Mouse (Mus musculus): ENCODE data around the gene Itga9.

Gene Itga9

DNA sequence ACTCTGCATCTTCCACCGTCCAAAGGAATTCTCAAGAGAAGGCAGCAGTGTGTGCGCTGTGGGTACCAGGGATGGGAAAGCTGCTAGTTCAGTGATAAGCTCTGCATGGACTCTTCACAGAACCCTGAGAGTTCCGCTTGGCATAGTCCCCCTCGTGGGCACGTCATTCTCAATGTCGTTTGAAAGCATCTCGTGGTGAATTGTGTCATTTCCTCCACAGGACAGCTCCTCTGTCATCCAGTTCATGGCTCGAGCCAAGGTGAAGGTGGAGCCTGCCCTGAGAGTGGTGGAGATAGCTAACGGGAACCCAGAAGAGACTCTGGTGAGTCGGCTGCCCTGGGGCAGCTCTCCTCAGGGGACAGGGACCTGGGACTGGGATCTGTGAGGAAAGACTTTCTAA lies 270.4 kb downstream of the Itga9 start:
- no peak for DNase-seq (ENCODE audit: low spot score)

DNA sequence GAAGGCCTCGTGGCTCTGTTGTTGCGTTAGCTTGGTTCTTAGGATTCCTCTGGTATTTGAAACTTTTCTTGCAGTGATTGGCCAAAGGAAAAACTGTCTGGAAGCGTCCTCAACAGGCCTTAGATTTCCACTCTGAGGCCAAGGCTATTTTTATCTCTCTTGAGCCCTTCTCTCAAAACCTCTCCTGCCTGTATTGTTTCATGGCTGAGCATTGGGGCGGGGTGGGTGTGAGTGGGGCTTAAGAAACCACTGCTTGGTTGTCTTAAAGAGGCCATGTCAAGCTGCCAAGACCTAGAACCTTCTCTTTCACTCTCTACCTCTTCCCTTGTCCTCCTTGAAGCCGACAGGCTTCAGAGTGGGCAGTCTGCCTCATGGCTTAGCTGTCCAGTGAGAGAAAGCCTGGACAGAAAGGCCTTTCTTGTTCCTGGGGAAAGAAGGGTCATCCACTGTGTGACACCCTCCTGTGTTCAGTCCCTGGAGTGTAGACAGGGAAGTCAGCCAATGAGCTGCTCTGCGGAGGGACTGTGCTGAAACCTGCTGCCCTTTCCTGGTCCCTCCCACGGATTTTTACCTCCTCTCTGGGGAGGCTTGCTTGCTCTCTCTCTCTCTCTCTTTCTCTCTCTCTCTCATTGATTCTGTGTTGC lies 271.0 kb downstream of the Itga9 start:
- DNase-seq (ENCODE audit: low spot score): no peak

DNA sequence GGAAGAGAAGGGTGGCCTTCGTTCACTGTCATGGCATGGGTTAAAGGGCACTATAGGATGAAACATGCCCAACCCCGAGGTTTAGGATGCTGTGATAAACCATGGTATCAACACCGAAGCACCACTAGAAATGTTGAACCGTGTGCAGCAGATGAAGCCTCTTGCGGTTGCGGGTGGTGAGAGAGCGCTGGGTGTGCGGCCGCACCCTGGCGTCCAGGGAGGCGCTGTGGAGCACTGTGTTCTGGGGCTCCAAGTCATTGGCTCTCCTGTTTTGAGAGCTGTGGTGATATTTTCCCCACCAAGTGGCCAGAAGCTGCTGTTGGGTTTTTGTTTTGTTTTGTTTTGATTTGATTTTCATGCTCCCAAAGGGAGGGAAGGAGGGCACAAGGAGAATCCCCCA lies 272.1 kb downstream of the Itga9 start:
- no peak for DNase-seq (ENCODE audit: low spot score)

DNA sequence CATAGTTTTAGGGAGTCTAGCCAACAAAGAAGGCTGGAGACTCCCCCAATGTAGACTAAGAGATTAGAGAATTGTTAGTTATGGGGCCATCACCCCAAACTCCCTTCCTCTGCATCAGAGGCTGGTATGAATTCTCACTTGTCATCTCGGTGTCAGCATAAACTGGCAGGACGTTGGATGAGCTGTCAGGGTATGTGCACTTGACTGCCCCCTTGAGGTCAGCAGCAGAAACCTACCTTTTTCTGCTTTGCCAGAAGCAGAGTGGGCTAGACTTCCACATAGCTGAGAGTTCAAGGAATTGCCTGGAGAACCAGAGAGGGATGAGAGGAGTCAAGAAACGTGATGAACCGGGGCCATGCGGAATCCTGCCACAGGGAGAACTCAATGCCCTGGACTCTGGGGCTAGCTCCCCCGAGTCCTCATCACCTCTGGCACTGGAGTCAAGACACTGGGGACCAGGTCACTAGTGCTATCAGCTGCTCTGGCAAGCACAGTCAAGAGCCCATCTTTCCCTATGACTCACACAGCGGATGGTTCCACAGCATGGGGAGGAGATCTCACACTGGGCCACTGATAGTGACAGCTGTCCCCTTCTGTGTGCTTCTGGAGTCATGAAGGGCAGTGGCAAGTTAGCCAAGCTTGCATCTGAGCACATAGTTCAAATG lies 274.9 kb downstream of the Itga9 start:
- no peak for DNase-seq (ENCODE audit: low spot score)

DNA sequence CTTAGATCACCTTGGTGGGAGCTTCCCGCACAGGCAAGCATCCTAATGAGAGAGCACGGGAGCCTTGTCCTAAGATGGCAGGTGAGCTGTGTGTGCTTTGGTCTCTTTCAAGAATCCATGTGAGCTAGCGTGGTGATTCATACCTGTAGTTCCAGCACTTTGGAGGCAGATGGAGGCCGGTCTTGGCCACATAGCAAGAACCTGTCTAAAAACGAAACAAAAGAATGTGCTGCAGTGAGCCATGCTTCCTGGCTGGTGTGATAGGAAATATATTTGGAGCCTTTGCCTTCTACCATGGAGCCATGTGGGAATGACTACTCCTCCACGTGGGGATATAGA lies 275.4 kb downstream of the Itga9 start:
- DNase-seq (ENCODE audit: low spot score): no peak

DNA sequence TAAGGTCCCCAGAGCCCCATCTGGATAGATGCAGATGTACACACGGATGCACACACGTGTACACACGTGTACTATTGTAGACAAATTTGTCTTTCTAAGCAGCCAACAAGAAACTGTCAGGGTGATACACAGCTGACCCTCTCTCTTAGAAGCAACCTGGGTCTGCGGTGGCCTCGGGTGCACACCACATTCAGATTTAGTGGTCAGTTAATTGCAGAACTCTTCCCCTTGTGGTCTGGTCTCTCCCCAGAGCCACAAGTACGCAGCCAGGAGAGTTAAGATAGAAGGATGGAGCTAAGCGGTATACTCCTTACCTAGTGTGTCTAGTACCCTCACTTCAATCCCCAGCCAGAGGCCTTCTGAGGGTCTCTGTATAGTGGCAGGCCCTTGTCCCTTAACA lies 276.7 kb downstream of the Itga9 start:
- no peak for DNase-seq (ENCODE audit: low spot score)

DNA sequence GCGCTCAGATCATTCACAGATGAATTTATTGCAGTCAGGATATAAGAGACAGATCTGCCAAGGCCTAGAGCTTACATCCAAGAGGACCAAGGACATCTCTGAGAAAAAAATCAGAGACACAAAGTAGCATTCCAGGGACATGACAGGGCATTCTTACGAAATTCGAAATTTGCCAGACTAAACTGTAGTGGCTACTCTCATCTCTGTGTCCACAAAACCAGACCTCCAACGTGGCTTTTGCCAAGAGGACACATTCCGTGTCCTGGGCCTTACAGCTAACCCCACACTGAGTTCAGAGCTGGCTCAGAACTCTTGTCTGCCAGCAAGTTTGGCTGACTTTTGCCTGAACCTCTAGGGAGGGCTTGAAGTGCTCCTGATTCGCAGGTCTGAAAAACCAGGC lies 279.3 kb downstream of the Itga9 start:
- no peak for DNase-seq (ENCODE audit: low spot score)

DNA sequence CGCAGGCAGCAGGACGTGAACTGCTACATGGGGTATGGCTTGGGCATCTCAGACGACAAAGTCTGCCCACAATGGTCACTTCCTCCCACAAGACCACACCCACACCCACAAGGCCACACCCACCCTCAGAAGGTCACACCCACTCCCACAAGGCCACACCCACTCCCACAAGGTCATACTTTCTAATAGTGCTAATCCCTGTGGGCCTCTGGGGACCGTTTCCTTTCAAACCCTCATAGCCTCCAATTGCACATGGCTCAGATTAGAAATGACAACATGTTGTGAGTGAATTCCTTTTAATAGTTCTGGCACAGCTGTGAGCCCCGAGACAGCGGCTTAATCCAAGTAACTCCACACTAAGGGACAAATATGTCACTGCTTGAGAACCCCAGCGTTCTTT lies 280.7 kb downstream of the Itga9 start:
- DNase-seq (ENCODE audit: low spot score): no peak

DNA sequence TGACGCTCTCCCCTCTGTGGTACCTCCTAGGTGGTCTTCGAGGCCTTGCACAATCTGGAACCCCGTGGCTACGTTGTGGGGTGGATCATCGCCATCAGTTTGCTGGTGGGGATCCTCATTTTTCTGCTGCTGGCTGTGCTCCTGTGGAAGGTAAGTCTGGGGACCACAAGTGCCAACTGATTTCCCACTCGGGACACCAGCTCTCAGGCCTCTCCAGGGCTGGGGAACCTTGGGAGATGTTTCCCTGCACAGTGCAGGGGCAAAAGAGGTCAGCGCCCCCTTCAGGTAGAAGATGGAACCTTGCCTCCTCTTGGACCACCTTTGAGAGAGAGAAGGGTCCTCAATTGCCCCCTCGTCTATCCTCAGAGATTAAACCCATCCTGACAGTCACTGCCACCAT lies 281.2 kb downstream of the Itga9 start:
- DNase-seq (ENCODE audit: low spot score): no peak

DNA sequence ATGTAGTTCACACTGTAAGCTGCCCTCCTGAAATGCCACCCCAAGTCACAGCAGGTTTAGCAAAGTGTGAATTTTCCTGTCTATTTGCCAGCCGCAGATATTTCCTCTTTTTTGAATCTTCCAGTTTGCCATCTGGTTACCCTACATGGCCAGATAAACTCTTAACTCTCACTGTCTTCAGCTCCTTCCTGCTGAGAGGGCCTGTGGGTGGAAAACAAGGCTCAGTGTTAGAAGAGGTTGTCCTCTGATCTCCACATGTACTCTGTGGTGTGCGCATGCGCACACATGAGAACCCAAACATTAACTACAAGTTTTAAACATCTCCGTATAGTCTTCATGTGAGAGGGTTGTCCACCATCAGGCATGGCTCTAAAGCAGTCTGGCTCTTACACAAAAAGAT lies 283.7 kb downstream of the Itga9 start:
- DNase-seq (ENCODE audit: low spot score): no peak

DNA sequence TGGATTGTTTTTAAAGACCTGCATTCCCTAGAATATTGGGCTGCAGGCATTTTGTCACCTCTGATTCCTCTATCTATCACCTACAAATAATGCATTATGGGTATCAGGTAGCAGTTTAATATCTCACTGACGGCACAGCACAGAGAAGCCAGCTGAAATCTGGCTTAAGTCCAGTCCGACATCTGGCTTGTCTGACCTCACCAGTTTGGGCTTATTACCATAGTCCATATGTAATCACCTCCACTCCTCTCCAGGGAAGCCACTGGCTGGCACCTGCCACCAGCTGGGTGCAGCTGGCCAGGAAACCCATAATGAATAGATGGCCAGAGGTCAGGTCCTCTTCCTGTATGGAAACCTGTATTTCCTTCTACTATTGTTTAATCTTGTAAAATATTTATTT lies 284.2 kb downstream of the Itga9 start:
- no peak for DNase-seq (ENCODE audit: low spot score)

DNA sequence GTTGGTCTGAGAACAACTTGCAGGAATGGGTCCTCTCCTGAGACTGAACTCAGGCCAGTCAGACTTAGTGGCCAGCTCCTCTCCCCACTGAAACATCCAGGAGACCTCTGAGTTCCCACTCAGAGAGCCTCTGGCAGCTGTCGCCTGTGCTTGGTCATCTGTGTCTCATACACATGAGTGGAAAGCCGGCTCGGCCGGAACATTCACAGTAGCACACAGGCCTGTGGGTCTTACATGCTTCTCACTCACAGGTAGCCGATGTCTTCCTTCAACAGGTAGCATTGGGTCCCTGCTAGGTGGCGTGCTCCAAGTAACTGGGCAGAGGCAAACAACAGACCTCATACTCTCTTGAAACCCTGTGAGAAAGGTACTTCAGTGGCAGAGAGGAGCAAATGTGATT lies 284.6 kb downstream of the Itga9 start:
- no peak for DNase-seq (ENCODE audit: low spot score)

DNA sequence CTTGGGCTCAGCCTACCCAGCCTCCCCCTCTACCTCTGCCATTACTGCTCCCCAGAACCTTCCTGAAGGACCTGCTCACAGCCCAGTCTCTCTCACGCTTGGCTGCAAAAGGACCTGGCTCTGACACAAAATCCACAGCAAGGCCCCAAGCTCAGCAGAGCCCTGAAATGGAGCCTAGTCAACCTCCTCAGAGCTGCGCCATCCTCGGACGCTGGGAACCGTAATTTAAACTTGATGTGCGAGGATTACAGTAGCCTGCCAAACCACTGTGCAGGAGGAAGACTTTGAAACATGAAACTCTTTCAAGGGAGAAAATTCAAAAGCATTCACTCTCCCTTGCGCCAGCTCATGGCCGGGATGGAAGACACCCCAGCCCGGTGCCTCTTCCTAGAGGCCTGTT lies 285.1 kb downstream of the Itga9 start:
- DNase-seq (ENCODE audit: low spot score): no peak

DNA sequence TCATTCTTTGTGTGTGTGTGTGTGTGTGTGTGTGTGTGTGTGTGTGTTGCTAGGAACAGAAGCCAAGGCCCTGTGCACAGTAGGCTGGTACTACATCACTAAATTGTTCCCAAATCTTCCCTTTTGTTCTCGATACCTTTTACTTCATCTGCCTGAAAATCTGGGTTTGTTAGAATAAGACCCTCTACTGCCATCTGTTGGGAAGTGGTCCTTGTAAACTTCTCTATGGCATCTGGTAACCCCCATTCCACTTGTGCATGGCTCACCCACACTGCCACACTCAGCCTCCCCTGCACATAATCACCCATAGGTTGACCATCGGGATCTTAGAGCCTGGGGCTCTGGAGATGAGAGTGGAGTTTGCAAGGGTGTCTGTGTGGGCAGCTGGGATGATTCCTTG lies 288.6 kb downstream of the Itga9 start:
- DNase-seq (ENCODE audit: low spot score): no peak

DNA sequence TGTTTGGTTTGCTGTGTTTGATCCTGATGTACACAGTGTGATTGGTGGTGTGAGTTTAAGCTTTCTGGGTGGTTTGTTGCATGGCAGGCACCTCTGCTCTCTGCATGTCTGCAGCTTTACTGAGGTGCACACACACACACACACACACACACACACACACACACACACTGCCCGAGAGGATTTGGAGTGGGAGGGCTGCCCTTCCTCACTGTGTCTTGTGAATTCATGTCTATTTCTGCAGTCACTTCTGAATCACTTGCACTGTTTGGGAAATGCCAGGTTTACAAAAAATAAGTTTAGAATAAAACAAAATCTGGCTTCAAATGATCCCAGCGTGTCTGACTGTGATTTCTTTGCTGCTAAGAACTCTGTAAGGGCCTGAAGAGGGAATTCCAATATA lies 294.2 kb downstream of the Itga9 start:
- no peak for DNase-seq (ENCODE audit: low spot score)

DNA sequence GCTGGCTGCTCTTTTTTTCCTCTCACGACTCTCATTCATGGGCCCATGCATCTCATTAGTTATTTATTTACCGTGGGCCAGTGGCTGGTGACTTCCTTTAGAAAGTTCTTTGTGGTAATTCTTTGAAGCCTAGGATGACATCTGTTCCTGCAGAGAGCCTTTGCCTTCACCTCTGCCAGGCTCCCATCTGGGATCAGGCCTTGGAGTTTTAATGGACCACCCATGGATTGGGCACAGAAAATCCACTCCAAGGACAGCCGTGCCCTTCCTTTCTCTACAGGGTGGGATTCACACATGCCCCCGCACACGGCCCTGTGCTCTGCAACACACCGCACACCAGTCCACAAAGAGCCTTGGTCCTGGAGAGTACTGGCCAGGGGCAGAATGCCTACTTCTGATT lies 295.4 kb downstream of the Itga9 start:
- DNase-seq (ENCODE audit: low spot score): no peak

DNA sequence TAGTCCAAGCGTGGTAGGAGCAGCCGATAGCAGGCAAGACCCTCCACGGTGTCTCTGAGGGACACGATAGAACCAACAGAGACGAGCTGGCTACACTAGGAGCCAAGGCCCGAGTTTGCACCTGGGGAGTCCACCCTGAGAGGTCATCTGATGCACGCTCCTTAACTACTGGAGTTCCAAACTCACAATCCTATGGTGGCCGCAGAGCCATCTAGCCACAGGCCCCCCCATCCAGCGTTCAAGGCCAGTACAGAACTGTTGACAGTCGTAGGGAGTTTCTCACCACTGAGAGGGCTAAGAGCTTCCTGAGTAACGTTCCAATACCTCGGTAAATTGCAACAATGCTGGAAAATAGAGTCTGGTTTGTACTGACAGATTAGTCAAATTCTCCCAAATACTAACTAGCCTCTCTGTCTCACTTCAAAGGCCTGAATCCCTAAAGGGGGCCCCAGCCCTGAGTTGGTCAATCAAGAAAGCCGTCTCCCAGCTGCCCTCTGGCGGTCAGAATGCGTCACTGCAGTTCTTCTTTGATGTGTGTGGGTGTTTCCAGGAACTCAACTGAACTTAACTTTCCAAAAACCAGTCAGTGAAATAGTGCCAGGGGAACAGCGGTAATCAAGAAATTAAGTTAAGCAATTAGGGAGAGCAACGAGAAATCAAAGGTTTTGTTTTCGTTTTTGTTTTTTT lies 301.6 kb downstream of the Itga9 start:
- peak; percentile 65 for DNase-seq (ENCODE audit: low spot score)

DNA sequence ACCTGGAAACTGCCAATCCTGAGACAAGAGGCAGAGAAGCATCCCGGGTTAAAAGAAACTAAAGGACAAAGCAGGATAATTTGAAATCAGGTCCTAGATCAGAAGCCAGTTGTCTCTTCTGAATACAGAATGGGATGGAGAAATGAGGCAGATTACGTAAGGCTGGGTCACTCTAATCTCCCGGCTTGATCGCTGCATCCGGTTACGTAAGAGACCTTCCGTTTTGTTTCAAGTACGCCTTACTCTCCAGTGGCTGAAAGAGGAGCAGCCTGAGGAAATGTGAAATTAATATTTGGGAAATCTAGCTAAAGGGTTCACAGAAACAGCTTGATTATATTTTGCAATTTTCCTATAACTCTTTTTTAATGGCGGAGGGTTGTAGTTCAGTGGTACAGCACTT lies 306.6 kb downstream of the Itga9 start:
- DNase-seq (ENCODE audit: low spot score): no peak

DNA sequence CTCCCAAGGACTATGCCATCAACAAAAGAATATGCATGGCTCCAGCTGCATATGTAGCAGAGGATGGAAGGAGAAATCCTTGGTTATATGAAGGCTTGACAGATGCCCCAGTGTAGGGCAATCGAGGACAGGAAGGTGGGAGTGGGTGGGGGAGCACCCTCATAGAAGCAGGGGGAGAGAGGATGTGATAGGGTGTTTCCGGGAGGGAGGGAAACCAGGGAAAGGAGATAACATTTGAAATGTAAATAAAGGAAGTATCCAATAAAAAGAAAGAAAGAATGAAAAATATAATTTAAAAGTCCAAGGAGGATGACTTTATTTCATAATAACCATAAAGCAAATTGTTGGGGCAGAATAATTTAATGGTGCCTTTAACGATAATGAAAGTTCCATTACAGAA lies 307.1 kb downstream of the Itga9 start:
- no peak for DNase-seq (ENCODE audit: low spot score)

DNA sequence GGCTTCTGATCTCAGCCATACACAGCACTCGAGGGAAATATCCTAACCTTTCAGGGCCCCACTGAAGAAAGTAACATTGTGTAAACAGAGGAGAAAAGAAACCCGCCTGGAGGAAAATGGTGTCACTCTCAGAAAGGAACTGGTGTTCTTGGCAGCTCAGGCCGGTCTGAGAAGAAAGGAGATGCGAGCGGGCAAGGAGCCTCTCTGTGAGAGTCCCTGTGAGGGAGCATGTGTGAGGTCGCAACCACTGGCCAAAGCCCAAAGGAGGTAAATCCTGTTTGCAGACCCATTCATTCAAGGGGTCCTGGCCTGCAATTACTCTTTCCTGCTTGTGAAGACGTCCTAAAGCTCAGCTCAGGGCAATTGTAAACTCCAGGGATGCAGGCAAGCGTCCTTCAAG lies 308.1 kb downstream of the Itga9 start:
- no peak for DNase-seq (ENCODE audit: low spot score)

DNA sequence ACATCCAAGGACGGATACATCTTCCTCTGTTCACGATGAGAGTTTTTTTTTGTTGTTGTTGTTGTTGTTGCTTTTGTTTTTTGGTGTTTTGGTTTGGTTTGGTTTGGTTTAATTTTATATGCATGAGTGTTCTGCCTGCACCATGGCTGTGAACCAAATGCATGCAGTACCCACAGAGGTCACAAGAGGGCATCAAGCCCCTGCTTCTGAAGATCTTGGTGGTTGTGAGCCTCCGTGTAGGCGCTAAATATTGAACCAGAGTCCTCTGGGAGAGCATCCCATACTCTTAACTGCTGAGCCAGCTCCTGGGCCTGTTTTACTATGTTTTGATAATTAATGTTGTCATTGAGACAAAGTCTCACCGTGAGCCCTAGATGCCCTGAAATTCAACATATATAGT lies 308.8 kb downstream of the Itga9 start:
- peak; percentile 42 for DNase-seq (ENCODE audit: low spot score)

DNA sequence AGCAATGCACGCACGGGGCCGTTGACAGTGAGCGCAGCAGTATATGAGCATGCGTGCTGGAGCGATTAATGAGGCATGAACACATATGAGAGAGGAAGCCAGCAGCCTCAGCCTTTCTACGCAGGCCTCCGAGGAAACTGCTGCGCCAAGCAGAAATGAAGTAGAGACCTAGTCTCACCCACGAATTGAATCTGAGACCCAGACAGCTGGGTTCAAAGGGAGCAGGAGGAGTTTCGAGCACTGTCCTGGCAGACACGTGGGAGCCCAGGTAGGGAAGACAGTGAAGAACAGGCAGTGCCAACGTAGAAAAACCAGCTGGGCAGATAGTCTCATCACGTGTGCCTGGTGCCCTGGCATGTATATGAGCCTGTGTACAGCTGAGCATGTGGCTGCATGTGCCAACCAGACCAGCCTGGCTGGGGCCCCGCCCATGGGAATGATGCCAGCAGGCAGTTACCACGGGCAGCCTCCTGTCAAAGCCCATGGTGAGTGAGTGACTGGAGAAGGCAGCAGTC lies 313.2 kb downstream of the Itga9 start:
- DNase-seq (ENCODE audit: low spot score): no peak

DNA sequence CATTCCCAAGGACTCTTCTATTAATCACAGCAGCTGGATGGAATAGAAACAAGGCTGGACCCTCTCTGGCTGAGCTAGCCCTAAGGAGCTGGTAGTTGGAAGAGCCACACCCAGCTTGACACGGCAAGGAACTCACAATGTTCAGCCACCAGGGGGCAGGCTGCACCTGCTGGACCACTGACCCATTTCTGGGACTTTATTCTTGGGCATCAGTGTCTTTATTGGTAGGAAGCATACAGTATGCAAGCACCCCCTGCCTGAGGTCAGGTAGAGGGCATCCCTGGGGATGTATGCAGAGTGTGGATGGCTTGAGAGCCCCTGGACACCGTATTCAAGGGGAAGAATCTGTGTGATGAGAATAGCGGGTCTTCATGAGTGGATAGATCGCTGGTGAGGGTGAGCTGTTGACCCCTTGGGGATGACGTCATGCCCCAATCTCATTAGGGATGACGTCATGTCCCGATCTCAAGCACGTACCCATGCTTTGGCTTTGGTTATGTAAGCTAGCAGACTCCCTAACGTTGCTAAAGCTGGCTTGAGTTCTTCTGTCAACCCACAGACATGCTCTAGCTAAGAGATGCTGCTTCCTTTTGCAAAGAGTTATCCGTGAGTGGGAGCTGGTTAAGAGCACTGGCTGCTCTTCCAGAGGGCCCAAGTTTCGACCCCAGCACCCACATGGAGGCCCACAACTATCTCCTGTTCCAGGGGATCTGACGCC lies 314.5 kb downstream of the Itga9 start:
- DNase-seq (ENCODE audit: low spot score): peak; percentile 48
